Mouse (Mus musculus) NIH3T3 (cell line): Measurements from ENCODE around the gene Efcc1.

ENCODE experiments used
- DNase-seq: peaks from one replicate; pipeline ENCODE4 v3.0.0-alpha.2; 2012; ENCODE audit warnings: low read depth

Efcc1 gene

DNA sequence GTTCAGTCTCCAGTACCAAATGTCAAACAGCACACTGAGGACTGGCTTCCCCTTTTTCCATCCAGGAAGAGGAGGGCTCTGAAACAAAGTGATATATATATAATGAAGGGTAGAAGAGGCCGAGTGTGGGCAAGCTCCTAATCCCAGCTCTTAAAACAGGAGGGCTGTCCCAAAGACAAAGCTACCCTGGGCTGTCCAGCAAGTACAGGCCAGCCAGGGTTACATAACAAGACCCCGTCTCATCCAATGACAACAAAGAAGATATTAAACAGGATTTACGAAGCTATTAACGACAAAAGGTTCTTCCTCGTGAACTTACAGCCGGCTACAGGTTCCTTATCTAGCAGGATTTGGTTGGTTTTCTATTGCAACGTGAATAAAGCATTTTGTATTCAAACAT, 74.2 kb downstream of the Efcc1 start:
- no peak for DNase-seq

DNA sequence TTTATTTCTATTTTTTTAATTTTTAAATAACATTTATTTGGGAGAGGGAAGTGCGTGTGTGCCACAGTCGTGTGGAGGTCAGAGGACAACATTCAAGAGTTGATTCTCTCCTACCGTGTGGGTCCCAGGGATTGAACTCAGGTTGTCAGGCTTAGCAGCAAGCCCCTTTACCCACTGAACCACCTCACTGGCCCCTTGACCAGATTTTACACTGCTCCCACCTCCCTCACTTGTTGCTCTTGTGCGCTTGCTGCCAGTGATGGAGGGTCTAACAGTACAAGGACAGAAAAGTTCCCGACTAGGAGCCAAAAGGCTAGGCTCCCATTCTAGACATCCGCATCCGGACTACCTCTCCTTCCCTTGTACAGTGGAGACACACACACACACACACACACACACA, 74.8 kb downstream of the Efcc1 start:
- no peak for DNase-seq
